Mouse (Mus musculus): ENCODE results near the gene Klhdc1. TPM values are rescaled to one million over a fixed set of nuclear protein-coding genes. Genes with fewer than 3 reads are reported as not detected.

Gene Klhdc1
- total RNA-seq, 2 experiments from 2014 or later: 18.8 to 20.3 TPM

DNA sequence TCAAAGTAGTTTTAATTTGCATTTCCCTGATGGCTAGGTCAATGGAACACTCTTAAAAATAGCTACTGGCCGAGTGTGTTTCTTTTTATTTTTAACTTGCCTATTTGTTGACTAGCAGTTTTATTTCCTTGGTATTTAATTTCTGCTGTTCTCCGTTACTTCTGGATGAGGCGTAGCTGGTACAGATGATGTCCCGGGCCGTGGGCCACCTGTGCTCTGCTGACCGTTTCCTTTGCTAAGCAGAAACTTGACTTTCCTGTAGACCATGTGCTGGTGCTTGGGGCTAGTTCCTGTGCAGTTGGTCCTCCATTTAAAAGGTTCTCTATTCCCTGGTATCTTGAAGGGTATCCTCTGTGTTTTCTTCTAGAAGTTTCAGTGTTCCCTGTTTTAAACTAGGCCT is 51.4 kb downstream of the Klhdc1 start:
- no peak for DNase-seq (ENCODE audit: low spot score in 2 of 2)
- intact Hi-C loops (cut with DNase I): no loop called here

GRCm38 (mm10) chr12:69293815-69294214 is 52.8 kb downstream of the Klhdc1 start:
- no peak for DNase-seq (ENCODE audit: low spot score in 2 of 2)
- intact Hi-C loops (cut with DNase I): no loop called here

GRCm38 (mm10) chr12:69294936-69295335 is 54.0 kb downstream of the Klhdc1 start:
- intact Hi-C loops (cut with DNase I): no loop called here
- no peak for DNase-seq (ENCODE audit: low spot score in 2 of 2)

DNA sequence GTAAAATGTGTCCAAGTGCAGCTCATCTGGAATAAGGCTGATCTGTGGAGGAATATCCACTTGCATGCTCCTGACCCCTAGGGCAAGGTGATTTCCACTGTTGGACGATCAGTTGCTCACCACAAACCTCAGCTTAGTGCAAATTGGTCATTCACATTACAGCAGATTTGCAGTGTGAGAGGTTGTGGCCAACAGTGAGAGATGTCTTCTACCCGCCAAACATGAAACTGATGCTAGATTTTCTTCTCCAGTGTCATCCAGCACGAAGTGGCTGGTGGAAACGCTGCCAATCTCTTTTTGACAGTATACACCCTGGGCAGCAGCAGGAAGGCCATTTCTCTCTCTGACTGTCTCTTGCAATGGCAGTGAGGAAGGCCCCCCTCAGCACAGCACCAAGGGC is 54.7 kb downstream of the Klhdc1 start:
- intact Hi-C loops (cut with DNase I): loop anchor here (1.0 to 2.0 kb wide), 2 partner anchors 53 to 98 kb away; partner anchors contain the start of gene Gm49383
- DNase-seq (ENCODE audit: low spot score in 2 of 2): no peak

DNA sequence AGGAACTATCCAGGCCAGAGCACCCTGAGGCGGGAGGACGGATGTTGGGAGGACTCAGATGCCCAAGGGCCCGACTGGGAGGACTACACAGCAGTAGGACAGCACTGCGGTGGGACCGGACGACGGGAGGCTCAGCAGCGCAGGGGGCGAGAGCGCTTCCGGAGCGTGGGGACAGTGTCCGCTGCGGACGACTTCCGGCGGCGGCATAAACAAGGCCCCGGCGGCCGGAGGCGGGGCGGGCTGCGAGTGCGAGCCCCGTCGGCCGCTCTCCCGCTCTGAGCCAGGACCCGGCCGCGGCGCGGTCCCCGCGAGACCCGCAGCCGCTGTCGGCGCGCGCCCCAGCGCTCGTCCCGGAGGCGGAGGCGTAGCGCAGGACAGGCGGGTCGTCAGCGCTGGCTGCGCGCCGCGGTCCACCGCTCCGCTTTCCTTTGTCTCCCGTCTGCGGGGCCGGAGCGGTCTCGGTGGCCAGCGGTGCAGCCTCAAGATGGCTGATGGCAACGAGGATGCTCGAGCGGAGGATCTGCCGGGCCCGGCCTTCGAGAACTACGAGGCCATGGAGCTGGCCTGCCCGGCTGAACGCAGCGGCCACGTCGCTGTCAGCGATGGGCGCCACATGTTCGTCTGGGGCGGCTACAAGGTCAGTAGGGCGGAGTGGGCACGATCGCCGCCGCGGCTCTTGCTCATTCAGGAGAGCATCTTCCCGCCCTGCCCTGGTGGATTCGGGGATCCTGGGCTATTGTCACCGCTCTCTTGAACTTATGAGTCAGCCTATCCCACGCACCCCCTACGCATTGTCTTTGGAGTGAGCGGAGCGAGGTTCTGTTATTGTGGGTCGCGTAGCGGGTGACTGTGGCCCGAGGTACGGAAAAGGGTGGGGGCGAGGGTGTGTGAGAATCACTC is 55.8 kb downstream of the Klhdc1 start, which contains the start of gene Klhdc2:
Gene Klhdc2 (plus strand): TSS at position 171 of the 900 bp plus-strand sequence.
- intact Hi-C loops (cut with DNase I): loop anchor here (1.0 to 2.0 kb wide), 2 partner anchors 54 to 99 kb away; partner anchors contain the start of gene Gm49383
- peak; percentile 91 to 94 for DNase-seq (ENCODE audit: low spot score in 2 of 2)

GRCm38 (mm10) chr12:69297411-69298150 is 56.6 kb downstream of the Klhdc1 start:
- DNase-seq (ENCODE audit: low spot score in 2 of 2): peak in 1 of 2 experiments; percentile 9
- intact Hi-C loops (cut with DNase I): loop anchor here (2.0 kb wide), 1 partner anchor 55 kb away; no protein-coding TSS in a partner anchor

- intact Hi-C loops (cut with DNase I): no loop called here
- DNase-seq (ENCODE audit: low spot score in 2 of 2): no peak
Observed at GRCm38 (mm10) chr12:69298281-69298680, 57.3 kb downstream of the Klhdc1 start.

DNA sequence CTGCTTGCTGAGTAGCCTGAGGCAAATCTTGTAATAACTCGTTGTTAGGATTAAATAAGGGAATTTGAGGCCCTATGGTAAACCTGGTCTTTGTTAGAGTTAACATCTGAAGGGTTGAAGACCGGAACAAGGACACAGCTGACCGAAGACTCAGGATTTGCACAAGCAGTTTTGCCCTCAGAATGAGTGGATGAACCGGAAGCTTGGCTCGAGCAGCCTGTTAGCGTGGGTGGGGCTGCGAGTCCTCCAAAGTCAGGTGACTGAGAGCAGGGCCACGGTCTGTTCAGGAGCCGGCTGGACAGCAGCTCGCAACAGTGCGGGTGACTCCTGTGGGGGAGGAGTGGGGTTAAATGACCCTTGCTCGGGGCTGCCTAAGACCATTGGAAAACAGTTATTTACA is 58.3 kb downstream of the Klhdc1 start:
- intact Hi-C loops (cut with DNase I): no loop called here
- no peak for DNase-seq (ENCODE audit: low spot score in 2 of 2)

- intact Hi-C loops (cut with DNase I): no loop called here
Observed at GRCm38 (mm10) chr12:69299831-69300230, 58.9 kb downstream of the Klhdc1 start.

GRCm38 (mm10) chr12:69300391-69300790 is 59.4 kb downstream of the Klhdc1 start:
- no peak for DNase-seq (ENCODE audit: low spot score in 2 of 2)
- intact Hi-C loops (cut with DNase I): no loop called here

More at GRCm38 (mm10) chr12:69299831-69300230, 58.9 kb downstream of the Klhdc1 start:
- DNase-seq (ENCODE audit: low spot score in 2 of 2): no peak

DNA sequence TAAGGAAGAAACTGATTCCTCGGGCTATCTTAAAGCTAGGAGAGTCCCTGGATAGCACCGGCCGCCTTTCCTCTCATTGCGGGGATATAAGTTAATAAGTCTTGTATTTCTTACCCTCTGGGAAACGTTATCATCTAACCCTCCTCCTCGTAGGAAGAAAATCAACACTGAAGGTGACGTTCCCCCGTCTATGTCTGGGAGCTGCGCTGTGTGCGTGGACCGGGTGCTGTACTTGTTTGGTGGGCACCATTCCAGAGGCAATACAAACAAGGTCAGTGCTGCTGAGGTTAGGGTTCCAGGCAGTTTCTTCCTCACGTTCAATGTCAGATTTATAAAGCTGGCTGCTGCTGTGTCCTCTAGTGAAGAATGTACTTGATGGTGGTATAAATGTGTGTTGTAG is 61.2 kb downstream of the Klhdc1 start:
- intact Hi-C loops (cut with DNase I): no loop called here
- DNase-seq (ENCODE audit: low spot score in 2 of 2): no peak

DNA sequence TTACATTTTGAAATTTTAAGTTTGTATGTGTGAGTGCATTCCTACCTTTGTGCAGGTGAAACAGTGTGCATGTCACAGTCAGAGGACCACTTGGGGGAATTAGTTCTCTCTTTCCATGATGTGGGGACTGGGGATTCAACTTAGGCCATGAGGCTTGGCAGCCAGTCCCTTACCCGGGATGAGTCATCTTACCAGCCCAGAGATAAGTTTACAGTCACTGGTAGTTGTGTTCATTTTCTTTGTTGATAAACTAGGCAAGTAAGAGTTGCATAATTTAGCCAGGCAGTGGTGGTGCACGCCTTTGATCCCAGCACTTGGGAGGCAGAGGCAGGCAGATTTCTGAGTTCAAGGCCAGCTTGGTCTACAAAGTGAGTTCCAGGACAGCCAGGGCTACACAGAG is 63.1 kb downstream of the Klhdc1 start:
- intact Hi-C loops (cut with DNase I): no loop called here

DNA sequence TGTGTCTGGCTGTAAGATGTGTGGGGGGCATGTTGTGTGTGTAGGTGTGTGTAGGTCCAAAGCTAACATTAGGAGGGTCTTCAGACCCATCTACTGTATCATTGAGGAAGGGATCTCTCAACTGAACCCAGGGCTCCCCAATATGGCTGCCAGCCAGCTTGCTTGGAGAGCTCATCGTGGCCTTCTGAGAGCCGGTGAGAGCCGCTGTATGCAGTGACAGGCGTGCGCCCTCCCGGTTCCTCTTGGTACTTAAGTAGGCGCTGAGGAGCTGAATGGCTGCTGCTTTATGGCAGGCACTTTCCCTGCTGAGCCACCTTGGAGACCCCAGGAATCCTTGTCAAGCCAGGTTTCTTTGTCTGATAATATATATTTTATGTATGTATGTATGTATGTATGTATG is 65.4 kb downstream of the Klhdc1 start:
- intact Hi-C loops (cut with DNase I): loop anchor here (5.0 kb wide), 1 partner anchor 36 kb away; no protein-coding TSS in a partner anchor
- DNase-seq (ENCODE audit: low spot score in 2 of 2): no peak

More for the DNA sequence above, 63.1 kb downstream of the Klhdc1 start:
- no peak for DNase-seq (ENCODE audit: low spot score in 2 of 2)

DNA sequence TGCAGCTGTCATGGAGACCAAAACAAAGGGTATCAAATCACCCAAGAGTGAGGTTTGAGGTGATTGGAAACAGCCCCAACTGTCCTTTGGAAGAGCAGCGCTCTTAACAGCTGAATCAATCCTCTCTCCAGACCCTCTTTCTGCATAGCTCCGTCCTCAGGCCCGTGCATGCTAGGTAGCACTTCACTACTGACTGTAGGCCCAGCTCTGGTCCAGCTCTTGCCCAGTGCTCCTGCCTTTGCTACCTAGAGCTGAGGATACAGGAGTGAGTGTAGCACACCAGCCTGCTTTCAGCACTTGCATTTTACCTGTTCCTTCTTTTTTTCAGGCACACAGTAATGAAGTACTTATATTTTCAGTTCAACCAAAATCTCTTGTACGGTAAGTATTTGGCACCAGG is 68.7 kb downstream of the Klhdc1 start:
- intact Hi-C loops (cut with DNase I): loop anchor here (5.0 kb wide), 2 partner anchors 33 to 43 kb away; no protein-coding TSS in a partner anchor
- DNase-seq (ENCODE audit: low spot score in 2 of 2): no peak

DNA sequence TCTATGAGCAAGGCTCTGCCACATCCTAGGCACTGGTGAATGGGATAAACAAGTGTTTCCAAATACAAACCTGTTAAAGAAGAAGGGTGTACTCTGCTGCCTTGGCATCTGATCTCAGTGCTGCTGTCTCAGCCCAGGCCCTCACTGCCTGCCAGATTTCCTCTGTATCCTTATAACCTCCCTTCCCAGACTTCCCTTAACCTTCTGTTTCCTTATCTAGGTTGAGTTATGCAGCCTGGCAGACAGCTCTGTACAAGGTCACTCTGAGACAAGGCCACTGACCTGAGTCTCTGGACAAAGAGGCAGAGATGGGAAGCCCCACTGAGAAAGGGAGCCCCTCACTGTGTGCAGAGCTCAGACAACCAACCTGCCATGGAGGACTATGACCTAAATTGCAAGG is 77.5 kb downstream of the Klhdc1 start:
- intact Hi-C loops (cut with DNase I): no loop called here
- DNase-seq (ENCODE audit: low spot score in 2 of 2): no peak

- no peak for DNase-seq (ENCODE audit: low spot score in 2 of 2)
- intact Hi-C loops (cut with DNase I): no loop called here
Observed at GRCm38 (mm10) chr12:69331187-69331586, 90.2 kb downstream of the Klhdc1 start.

DNA sequence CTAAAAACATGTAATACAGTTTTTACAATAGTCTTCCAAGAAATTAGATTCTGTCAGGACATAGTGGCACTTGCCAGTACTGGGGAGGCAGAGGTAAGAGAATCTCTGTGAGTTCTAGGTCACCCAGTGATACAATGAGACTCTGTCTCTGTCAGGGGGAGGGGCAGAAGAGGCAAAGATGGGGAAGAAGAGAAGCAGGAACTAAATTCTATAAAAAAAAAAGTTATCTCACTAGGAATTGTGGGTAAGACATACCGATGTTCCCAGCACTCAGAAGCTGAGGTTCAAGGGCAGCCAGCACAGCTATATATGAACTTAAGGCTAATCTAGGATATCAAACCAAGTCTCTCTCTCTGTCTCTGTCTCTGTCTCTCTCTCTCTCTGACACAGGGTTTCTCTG is 91.2 kb downstream of the Klhdc1 start:
- DNase-seq (ENCODE audit: low spot score in 2 of 2): no peak
- intact Hi-C loops (cut with DNase I): no loop called here

GRCm38 (mm10) chr12:69333547-69333946 is 92.6 kb downstream of the Klhdc1 start:
- DNase-seq (ENCODE audit: low spot score in 2 of 2): no peak
- intact Hi-C loops (cut with DNase I): no loop called here

Data from left cerebral cortex, postnatal 25 days (tissue).